Mouse (Mus musculus): ENCODE measurements around the gene Olfr710.
"Not testable (repeated sequence)": the region's sequence is repeated elsewhere in the genome, so short reads cannot be mapped to it uniquely, and the experiment has no call there.

The Olfr710 gene

DNA sequence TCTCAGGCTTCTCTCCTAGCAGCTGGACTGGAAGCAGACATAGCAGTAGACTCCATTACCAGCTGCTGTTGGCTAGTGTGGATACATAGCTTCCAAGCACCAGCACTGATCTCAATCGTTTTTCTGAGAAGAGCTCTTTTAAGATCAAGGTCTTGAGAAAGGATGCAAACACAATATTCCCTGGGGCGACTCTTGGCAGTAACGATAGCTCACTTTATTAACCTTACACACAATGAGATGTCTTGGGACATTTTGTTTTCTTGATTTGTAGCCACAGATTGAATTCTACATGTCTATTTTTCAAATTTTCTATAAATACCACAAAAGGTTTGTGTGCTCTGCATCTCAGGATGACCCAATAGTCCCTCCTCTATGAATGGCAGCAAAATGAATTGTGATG is at the start of gene Olfr710:
Gene Olfr710, minus strand, starts transcription at position 101 of the 400 bp plus-strand sequence.
- in situ Hi-C loops (cut with MboI, MseI), result no loop called here

DNA sequence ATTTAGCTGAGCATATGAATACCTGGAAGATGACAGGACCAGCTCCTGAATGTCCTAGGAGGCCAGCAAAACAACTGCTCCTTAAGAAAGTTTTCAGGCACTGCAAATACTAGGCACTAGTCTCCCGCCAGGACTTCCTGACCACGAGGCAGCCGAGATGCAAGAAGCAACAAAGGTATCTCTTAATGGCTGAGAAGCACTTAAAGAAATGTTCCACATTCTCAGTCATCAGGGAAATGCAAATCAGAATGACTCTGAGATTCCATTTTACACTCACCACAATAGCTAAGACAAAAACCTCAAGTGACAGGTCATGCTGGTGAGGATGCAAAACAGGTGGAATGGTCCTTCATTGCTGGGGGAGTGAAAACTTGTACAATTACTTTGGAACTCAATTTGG is 37.1 kb upstream of the Olfr710 start:
- in situ Hi-C loops (cut with MboI, MseI), result no loop called here

DNA sequence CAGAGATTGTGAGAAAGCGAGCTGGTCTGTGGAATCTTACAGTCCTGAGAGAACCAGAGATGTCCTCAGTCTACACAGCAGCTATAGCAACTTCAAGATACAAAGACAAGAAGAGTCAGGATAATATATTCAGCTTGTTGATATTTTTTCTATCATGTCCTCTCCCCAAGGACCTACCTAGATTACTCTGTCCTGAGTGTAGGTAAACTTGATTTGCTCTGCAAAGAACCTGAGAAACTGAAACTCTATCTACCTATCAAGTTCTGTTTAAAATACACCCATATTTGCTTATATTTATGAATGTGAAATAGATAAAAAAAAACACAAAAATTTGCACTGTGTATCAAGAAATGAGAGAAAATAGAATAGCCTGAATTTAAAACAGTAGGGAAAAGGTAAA is 27.2 kb upstream of the Olfr710 start, which contains the start of gene Olfr711:
Gene Olfr711, minus strand, starts transcription at position 101 of the 400 bp plus-strand sequence.
- in situ Hi-C loops (cut with MboI, MseI), result no loop called here

DNA sequence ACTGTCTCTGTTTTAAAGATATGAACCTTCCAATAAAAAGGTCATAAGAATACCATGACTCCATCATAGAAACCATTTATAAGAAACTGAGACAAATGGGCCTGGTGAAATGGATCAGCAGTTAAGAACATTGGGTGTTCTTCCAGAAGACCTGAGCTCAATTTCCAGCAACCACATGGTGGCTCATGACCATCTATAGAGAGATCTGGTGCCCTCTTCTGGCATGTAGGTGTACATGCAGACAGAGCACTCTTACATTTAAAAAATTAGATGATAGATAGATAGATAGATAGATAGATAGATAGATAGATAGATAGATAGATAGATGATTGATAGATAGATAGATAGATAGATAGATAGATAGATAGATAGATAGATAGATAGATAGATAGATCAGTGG is 19.4 kb upstream of the Olfr710 start:
- in situ Hi-C loops (cut with MboI, MseI), result not testable (repeated sequence)

DNA sequence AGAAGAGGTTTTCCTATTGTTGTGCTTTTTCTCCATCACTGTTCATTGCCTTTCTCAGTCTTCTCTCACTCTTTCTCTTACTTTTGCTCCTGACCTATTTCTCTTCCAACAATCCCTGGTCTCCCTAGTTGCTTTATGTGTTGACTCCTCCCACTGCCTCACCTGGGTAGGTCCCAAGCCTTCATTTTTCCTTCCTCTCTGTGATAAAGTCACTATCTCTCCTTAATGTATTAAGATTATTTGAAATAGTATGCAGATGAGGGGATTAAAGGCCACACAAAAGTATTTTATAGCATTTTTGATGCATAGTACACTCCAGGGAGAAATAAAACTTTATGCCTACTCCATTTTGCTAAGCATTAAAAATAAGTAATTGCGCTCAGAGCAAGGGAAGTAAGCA is 15.7 kb upstream of the Olfr710 start, which contains the start of gene Olfr6:
Gene Olfr6, minus strand, starts transcription at position 101 of the 400 bp plus-strand sequence.
- in situ Hi-C loops (cut with MboI, MseI), result no loop called here

DNA sequence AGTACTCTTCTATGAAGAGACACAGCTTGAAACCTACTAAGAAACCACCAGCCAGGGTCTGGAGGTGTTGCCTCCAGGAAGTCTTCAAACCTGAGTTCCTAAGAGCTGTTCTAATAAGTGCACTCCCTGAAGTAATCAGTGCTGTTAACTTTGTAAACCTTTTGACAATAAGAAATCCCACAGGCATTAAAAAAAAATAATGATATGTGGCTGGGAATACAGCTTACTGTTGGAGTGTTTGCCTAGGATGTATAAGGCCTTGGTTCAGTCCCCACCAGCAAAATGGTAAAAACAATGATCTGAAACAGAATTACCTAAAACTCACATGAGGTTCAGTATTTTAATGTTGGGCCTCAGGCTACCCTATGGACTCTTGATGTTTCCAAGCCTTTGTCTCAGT is 16.0 kb downstream of the Olfr710 start, which contains the start of gene Olfr709-ps1:
Gene Olfr709-ps1, minus strand, starts transcription at position 101 of the 400 bp plus-strand sequence.
- in situ Hi-C loops (cut with MboI, MseI), result no loop called here

DNA sequence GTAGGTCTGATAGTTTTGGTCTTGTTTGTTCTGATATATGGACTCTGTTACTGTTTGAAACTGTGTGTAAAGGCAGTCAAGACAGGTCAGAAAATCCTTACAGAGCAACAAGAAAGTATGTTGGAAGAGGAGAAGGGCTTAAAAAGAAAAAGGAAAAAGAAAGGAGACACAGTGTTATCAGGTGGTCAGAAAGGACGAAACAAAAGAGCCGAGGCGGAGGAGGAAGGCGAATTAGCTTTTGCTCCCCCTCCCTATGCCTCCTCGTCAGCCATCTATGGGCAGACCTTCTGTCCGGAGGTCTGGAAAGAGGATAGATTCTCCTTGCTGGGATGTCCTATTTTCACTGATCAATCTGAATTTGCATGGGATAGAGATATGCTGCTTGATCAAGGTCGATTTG is 27.2 kb downstream of the Olfr710 start:
- in situ Hi-C loops (cut with MboI, MseI), result not testable (repeated sequence)

DNA sequence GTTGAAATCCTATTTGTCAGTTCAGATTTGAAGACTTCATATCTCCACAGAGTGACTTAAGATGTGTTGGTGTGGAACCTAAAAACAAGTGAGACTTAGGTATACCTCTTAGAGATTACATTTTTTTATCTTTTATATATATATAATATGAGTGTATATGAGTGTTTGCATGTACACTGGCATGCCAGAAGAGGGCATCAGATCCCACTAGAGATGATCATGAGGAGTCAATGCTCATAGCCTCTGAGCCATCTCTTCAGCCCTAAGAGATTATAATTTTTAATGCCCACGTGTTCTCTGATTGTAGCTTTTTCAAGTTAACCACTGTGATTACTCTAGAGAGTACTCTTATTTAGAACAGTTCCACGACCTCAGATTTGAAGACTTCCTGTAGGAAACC is 40.4 kb downstream of the Olfr710 start, which contains the start of gene Olfr1532-ps1:
Gene Olfr1532-ps1, plus strand, starts transcription at position 326 of the 400 bp plus-strand sequence.
- in situ Hi-C loops (cut with MboI, MseI), result no loop called here

DNA sequence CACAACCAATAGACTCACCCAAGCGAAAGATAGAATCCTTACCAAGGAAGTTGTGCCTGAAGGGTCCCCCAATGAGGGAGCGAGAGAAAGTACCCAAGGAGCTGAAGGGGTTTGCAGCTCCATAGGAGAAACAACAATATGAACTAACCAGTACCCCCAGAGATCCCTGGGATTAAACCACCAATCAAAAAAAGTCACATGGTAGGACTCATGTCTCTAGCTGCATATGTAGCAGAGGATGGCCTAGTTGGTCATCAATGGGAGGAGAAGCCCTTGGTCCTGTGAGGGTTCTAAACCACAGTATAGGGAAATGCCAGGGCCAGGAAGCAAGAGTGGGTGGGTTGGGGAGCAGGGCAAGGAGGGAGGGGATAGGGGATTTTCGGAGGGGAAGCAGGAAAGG is 47.0 kb downstream of the Olfr710 start, which contains the start of gene Olfr707:
Gene Olfr707, minus strand, starts transcription at position 101 of the 400 bp plus-strand sequence.
- in situ Hi-C loops (cut with MboI, MseI), result not testable (repeated sequence)

All from T-helper 2 cell (primary cell).